Mouse (Mus musculus) heart, embryonic 15.5 days (tissue): ENCODE data around the gene Frrs1l. TPM values are rescaled to one million over a fixed set of nuclear protein-coding genes. Genes with fewer than 3 reads are reported as not detected.

Source experiments
- ATAC-seq: fragments of 200-750 bp; cut with Nextera tagmentation; replicated peaks from 2 replicates; pipeline ENCODE4 v1.8.0; 2017; ENCODE audit warnings: low read depth, moderate TSS enrichment; ENCODE audit not compliant: insufficient number of reproducible peaks, insufficient read depth, low FRiP score
- H3K27ac ChIP-seq: fragments of 300-500 bp; sonication (generic); 2 replicates; pipeline ENCODE4 v1.5.1; 2015; ENCODE audit warnings: mild to moderate bottlenecking, inconsistent platforms
- H3K27me3 ChIP-seq: fragments of 300-500 bp; sonication (generic); 2 replicates; pipeline ENCODE4 v1.6.1; 2015; ENCODE audit warnings: inconsistent platforms
- H3K36me3 ChIP-seq: fragments of 300-500 bp; sonication (generic); 2 replicates; pipeline ENCODE4 v1.6.1; 2015; ENCODE audit warnings: mild to moderate bottlenecking, inconsistent platforms
- H3K4me1 ChIP-seq: fragments of 300-500 bp; sonication (generic); replicated peaks from 2 replicates; pipeline ENCODE4 v1.6.1; 2015; ENCODE audit warnings: inconsistent platforms
- H3K4me2 ChIP-seq: fragments of 300-500 bp; sonication (generic); 2 replicates; pipeline ENCODE4 v1.6.1; 2015; ENCODE audit warnings: inconsistent platforms, mild to moderate bottlenecking, moderate library complexity
- H3K4me3 ChIP-seq: fragments of 300-500 bp; sonication (generic); 2 replicates; pipeline ENCODE4 v1.5.1; 2015; ENCODE audit warnings: mild to moderate bottlenecking, inconsistent platforms
- H3K9ac ChIP-seq: fragments of 300-500 bp; sonication (generic); 2 replicates; pipeline ENCODE4 v1.6.1; 2015; ENCODE audit warnings: mild to moderate bottlenecking, inconsistent platforms
- H3K9me3 ChIP-seq: fragments of 300-500 bp; sonication (generic); replicated peaks from 2 replicates; pipeline ENCODE4 v1.6.1; 2016; ENCODE audit warnings: inconsistent platforms
- WGBS: fragments of 180-500 bp; shearing (Covaris S2); methylation state at CpG from one replicate; pipeline ENCODE4 v1.1.7; 2015; ENCODE audit warnings: mixed read lengths; 5-methylcytosine and 5-hydroxymethylcytosine counted together
- polyA plus RNA-seq: library from polyadenylated mRNA; unstranded; fragments of >200 nt; fragmentation: Nextera tagmentation; extraction: Ambion mirVana; gene quantifications from 2 replicates; pipeline ENCODE4 v1.2.1, GENCODE M21; 2015

Frrs1l gene
- polyA plus RNA-seq, 1 experiment from 2014 or later, result 0.28 TPM

DNA sequence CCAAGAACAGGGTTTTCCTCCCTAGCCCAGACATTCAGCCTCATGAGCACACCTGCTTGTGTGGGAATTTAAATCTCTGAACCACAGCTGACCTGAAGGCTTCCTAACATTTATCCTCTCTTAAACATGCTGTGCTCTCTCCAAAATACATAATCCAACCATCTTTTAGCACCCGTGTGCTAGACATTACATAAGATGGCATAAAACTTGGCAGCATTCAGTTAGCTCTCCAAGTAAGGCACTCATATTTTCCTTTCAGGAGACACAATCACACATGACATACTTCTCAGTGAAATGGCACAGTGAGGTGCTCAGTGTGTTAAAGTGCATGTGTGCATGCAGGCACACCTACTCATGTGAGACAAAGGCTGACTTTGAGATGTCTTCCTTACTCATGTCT lies 47.6 kb downstream of the Frrs1l start:
- H3K27me3 ChIP-seq, result no peaks in the 10 kb centered on the region
- no peak for ATAC-seq
- WGBS, result 60% methylated on average over 1 of the region's 1 CpGs
- H3K27ac ChIP-seq, result peak overlapping the region; percentile 78
- no peak overlapping the region; the same call in 1 of the 2 replicates for H3K4me2 ChIP-seq
- peaks cover 69% of the 10 kb centered on the region for H3K4me1 ChIP-seq
- peak overlapping the region; percentile 12; the same call in 1 of the 2 replicates for H3K9ac ChIP-seq
- H3K4me3 ChIP-seq, result no peak overlapping the region
- no peaks in the 10 kb centered on the region for H3K9me3 ChIP-seq
- no peaks in the 10 kb centered on the region for H3K36me3 ChIP-seq

DNA sequence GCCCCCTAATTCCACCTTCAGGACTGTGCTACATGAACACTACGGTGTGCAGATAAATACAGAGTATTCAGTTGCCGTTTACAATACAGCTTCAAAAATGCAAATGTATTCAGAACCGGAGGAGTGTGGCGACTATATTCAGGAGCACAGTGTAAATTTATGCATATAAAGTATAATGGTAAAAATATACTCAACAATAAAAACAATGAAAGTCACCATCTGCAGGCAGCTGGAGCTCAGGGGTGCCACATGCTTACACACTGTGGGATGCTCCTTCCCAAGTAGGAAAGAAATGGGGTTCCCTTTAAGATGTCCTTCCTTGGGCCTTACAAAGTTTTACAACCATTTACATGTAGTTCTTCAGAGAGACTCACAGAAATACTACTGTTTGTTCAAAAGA lies 48.7 kb downstream of the Frrs1l start:
- WGBS, result 73% methylated on average over 4 of the region's 4 CpGs

DNA sequence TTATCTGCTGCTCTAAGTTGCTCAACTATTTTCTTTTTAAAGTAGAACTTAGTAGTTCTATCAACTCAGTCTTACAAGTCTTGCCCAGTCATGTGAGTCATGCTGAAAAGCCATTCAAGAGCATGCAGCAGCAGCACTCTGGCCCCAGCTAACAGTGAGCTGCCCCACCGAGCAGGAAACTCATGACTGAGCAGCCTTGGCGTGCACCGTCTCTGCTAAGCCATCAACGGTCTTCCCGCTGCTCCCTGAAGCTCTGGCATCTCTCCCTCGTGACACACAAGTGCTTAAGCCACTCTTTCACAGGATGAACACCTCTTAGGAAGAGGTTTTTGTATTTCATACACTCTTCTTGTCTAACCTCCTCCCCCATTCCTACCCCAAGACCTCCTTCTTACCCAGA lies 53.1 kb downstream of the Frrs1l start:
- Histone ChIP-seq H3K4me2 (peak overlapping the region; percentile 6; the same call in 1 of the 2 replicates), H3K27me3 (no peaks in the 10 kb centered on the region), H3K27ac (peak overlapping the region; percentile 67), H3K4me1 (peaks cover 56% of the 10 kb centered on the region), H3K9ac (no peak overlapping the region), H3K4me3 (no peak overlapping the region), H3K36me3 (peaks cover 18% of the 10 kb centered on the region), H3K9me3 (no peaks in the 10 kb centered on the region)
- ATAC-seq, result peak; percentile 51; the same call in 1 of the 2 replicates
- 26% methylated on average over 6 of the region's 6 CpGs for WGBS

More for the DNA sequence above, 48.7 kb downstream of the Frrs1l start:
- Histone ChIP-seq H3K4me3 (no peak overlapping the region), H3K9me3 (no peaks in the 10 kb centered on the region), H3K4me1 (peaks cover 80% of the 10 kb centered on the region), H3K27ac (no peak overlapping the region), H3K9ac (no peak overlapping the region), H3K36me3 (no peaks in the 10 kb centered on the region), H3K4me2 (no peak overlapping the region), H3K27me3 (no peaks in the 10 kb centered on the region)
- ATAC-seq, result no peak

DNA sequence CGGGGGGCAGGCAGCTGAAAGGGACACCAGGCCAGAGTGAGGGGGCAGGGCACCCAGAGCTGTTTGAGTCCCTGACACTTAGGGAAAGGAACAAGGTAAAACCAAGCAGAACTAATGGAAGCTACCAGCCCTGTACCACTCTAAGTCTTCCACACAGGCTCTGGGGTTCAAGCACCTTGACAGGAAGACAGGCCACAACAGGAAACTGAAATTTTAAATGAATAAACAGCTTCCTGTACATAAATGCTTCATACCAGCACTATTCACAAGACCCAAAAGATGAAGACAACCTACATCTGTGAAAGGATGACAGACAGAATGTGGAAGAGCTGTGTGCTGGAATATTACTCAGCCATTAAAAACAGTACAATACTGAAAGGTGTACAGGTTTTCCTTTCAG lies 54.9 kb downstream of the Frrs1l start:
- no CpG with 5 or more reads among the region's 1 CpGs for WGBS
- no peaks in the 10 kb centered on the region for H3K27me3 ChIP-seq
- no peak for ATAC-seq
- H3K9me3 ChIP-seq, result no peaks in the 10 kb centered on the region
- peaks cover 18% of the 10 kb centered on the region for H3K36me3 ChIP-seq
- no peak overlapping the region for H3K9ac ChIP-seq
- H3K4me1 ChIP-seq, result peaks cover 64% of the 10 kb centered on the region
- H3K4me3 ChIP-seq, result no peak overlapping the region
- no peak overlapping the region for H3K27ac ChIP-seq
- H3K4me2 ChIP-seq, result no peak overlapping the region

DNA sequence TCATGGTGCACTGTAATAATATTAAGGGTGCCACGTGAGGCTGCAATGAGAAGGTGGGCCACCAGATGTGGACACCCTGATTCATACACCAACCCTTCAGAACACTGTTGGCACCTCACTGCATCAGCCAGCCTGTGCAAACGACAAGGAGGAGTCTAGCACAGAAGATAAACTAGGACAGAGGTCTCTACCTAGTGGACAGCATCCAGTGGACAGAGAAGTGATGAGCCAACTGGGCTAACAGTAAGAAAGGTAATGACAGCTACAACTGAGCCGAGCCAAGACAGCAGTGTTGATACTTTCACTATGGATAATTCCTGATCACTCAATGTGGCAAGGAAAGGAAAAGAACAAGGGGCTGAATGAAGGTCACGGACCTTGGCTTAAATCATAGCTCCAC lies 57.0 kb downstream of the Frrs1l start:
- H3K4me1 ChIP-seq, result peaks cover 64% of the 10 kb centered on the region
- peak overlapping the region; percentile 86; the same call in 1 of the 2 replicates for H3K27ac ChIP-seq
- H3K9me3 ChIP-seq, result no peaks in the 10 kb centered on the region
- H3K27me3 ChIP-seq, result no peaks in the 10 kb centered on the region
- peaks cover 18% of the 10 kb centered on the region for H3K36me3 ChIP-seq
- no peak overlapping the region for H3K9ac ChIP-seq
- 82% methylated on average over 4 of the region's 4 CpGs for WGBS
- no peak for ATAC-seq
- no peak overlapping the region for H3K4me2 ChIP-seq
- H3K4me3 ChIP-seq, result no peak overlapping the region

DNA sequence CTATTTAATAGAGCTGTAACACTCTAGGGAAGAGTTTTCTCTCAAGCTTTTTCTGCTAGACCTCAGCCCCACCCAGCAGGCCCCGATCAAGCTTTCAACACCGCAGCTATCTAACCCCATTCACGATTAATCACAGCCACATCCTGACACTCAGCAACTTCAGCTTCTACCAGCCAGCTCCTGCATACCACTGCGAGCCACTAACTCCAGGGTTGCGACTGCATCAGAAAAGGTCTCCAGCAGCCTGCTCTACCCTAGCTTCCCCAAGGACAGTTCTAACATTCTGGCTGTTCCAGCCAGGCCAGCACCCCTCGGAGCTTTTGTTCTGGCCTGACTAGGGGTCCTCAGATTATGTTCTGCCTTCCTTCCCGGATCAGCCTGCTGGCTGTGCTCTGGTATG lies 58.1 kb downstream of the Frrs1l start:
- WGBS, result 20% methylated on average over 7 of the region's 7 CpGs
- Histone ChIP-seq H3K4me3 (no peak overlapping the region), H3K9ac (no peak overlapping the region), H3K36me3 (peaks cover 18% of the 10 kb centered on the region), H3K27me3 (no peaks in the 10 kb centered on the region), H3K9me3 (no peaks in the 10 kb centered on the region), H3K27ac (peak overlapping the region; percentile 86), H3K4me1 (peaks cover 62% of the 10 kb centered on the region), H3K4me2 (peak overlapping the region; percentile 23; the same call in 1 of the 2 replicates)
- peak; percentile 81 for ATAC-seq

DNA sequence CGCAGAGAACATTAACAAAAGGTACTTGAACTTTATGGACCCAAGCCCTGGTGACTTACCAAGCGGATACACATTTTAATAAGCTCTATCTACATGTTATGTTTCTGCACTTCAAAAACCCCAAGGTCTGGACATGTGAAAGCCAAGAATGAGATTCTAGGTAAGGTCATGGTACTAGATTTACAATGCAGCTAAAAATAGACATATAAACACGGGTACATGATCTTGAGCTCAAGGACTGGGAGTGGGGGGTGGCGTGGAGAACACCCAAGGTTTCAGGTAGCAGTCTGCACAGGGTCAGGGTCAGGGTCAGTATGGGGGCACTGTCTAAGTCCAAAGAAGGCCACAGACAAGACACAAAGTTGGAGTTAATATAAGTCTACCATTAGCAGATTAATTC lies 59.9 kb downstream of the Frrs1l start:
- no peaks in the 10 kb centered on the region for H3K27me3 ChIP-seq
- H3K27ac ChIP-seq, result peak overlapping the region; percentile 86
- H3K9me3 ChIP-seq, result no peaks in the 10 kb centered on the region
- H3K9ac ChIP-seq, result no peak overlapping the region
- peaks cover 15% of the 10 kb centered on the region for H3K36me3 ChIP-seq
- no peak for ATAC-seq
- H3K4me1 ChIP-seq, result peaks cover 55% of the 10 kb centered on the region
- 61% methylated on average over 4 of the region's 4 CpGs for WGBS
- no peak overlapping the region for H3K4me2 ChIP-seq
- no peak overlapping the region for H3K4me3 ChIP-seq

DNA sequence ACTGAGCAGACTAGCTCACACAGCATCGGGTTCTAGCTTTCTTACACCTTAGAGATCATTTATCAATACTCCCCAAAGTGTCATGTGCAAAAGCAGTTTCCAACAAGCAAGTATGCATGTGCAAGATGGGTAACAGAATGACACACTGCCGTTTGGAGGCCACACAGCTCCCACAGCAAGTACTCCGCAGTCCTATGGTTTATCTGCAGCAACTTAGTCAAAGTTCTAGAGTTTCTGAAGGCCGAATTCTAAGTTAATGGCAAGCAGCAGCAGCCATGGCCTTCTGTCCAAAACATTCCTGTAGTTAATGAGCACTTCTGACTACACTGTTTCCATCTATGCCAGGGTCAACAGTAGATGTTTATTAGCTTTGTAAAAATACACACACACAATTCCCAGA lies 63.2 kb downstream of the Frrs1l start:
- no peak overlapping the region for H3K27ac ChIP-seq
- no peak overlapping the region for H3K4me3 ChIP-seq
- H3K36me3 ChIP-seq, result peaks cover 30% of the 10 kb centered on the region
- peaks cover 43% of the 10 kb centered on the region for H3K4me1 ChIP-seq
- no peak for ATAC-seq
- H3K27me3 ChIP-seq, result no peaks in the 10 kb centered on the region
- H3K4me2 ChIP-seq, result no peak overlapping the region
- 84% methylated on average over 4 of the region's 4 CpGs for WGBS
- no peaks in the 10 kb centered on the region for H3K9me3 ChIP-seq
- H3K9ac ChIP-seq, result no peak overlapping the region

DNA sequence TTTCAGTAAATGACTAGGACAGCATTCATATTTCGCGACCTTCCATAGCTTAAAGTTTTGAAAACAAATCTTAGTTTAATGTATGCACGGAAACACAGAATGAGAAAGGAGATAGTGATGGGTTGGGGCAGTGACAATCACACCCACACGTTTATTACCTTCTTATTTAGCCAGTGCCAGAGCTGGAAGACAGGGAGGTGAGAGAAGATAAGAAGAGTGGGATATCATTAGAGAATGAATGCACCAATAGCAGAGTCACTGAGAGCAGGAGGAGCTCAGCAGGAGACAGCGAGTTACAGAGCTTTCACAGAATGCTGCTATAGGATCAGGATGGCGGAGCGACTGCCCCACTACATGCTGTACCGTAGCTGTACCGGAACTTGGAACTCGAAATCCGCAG lies 68.0 kb downstream of the Frrs1l start:
- H3K4me2 ChIP-seq, result no peak overlapping the region
- no peak overlapping the region for H3K9ac ChIP-seq
- no peaks in the 10 kb centered on the region for H3K9me3 ChIP-seq
- ATAC-seq, result no peak
- 0 out of 2 replicates have a peak, but pooled peaks cover 3% of the 10 kb centered on the region for H3K4me1 ChIP-seq
- WGBS, result 83% methylated on average over 11 of the region's 11 CpGs
- peaks cover 44% of the 10 kb centered on the region for H3K36me3 ChIP-seq
- no peaks in the 10 kb centered on the region for H3K27me3 ChIP-seq
- H3K27ac ChIP-seq, result no peak overlapping the region
- H3K4me3 ChIP-seq, result no peak overlapping the region

DNA sequence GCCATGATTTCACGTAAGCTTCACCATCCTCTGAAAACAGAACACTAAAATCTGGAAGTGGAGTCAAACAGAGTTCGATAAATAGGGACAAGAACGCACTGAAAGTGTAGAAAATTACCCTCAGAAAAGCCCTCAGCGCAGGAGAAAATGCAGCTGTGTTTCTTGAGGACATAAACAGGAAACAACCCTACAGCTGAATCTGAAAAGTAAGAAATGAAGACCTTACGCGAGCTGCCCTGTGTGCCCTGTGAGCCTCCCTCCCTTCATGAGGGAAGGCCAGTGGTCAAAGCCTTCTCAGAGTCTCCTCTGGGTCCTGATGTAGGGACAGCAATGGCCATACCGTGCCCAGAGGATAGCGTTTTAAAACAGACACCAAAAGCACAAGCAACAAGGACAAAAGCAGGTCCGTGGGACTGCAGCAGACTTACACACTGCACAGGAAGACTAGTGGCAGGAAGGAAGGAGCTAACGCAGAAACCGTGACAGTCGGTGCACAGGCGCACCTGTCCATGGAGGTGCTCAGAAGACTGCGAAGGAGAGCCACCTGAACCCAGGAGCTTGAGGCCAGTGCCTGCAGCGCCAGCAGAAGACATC lies 74.4 kb downstream of the Frrs1l start:
- H3K9ac ChIP-seq, result no peak overlapping the region
- no peak overlapping the region for H3K27ac ChIP-seq
- no peak overlapping the region for H3K4me2 ChIP-seq
- no peak overlapping the region for H3K4me3 ChIP-seq
- 0 out of 2 replicates have a peak, but pooled peaks cover 2% of the 10 kb centered on the region for H3K4me1 ChIP-seq
- H3K36me3 ChIP-seq, result peaks cover 39% of the 10 kb centered on the region
- ATAC-seq, result no peak
- H3K27me3 ChIP-seq, result no peaks in the 10 kb centered on the region
- 90% methylated on average over 15 of the region's 15 CpGs for WGBS
- H3K9me3 ChIP-seq, result no peaks in the 10 kb centered on the region

DNA sequence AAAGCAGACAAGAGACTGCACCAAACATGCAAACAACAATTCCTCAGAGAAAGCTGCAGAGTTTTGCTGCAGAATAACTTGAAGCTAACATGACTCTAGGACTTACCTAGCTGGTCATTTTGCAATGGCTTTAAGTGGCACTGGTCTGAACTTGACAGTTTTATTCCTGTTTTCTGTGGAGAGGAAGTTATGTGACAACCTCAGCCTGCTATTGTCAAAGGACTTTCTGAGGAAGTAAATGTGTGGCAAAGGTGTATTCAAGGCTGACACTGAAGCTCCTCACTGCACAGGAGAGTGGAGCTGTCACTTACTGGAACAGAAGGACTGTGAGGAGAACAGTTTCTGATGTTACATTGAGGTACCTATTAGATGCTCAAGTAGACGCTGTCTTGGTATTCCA lies 75.4 kb downstream of the Frrs1l start:
- Histone ChIP-seq H3K36me3 (peaks cover 46% of the 10 kb centered on the region), H3K4me2 (no peak overlapping the region), H3K27ac (no peak overlapping the region), H3K9me3 (no peaks in the 10 kb centered on the region), H3K4me3 (no peak overlapping the region), H3K9ac (no peak overlapping the region), H3K4me1 (0 out of 2 replicates have a peak, but pooled peaks cover 2% of the 10 kb centered on the region), H3K27me3 (no peaks in the 10 kb centered on the region)
- 83% methylated on average over 1 of the region's 1 CpGs for WGBS
- no peak for ATAC-seq

DNA sequence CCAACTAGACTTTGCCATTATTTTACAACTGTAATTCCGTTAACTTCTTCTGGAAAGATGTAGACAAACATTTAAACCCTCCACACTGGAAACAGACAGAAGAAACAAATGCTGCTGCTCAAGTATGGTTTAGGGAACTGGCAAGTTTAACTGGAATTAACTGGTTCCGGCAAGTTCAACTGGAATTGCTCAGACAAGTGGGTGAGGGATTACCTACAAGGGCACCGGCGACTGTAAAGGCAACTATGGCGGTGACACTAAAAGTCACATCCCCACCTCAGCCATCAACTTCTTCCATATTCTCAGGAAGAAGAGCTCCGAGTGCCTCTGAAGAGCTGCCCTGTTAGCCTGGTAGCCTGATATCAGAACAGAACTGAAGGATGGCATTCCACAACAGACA lies 75.9 kb downstream of the Frrs1l start:
- Histone ChIP-seq H3K9me3 (no peaks in the 10 kb centered on the region), H3K4me1 (0 out of 2 replicates have a peak, but pooled peaks cover 2% of the 10 kb centered on the region), H3K4me3 (no peak overlapping the region), H3K27ac (no peak overlapping the region), H3K4me2 (no peak overlapping the region), H3K9ac (no peak overlapping the region), H3K27me3 (no peaks in the 10 kb centered on the region), H3K36me3 (peaks cover 50% of the 10 kb centered on the region)
- ATAC-seq, result no peak
- 90% methylated on average over 6 of the region's 6 CpGs for WGBS
